Mouse (Mus musculus) heart, adult 2 months (tissue): Measurements from ENCODE around the gene 4930562C15Rik.

Experiments used
- CTCF ChIP-seq: fragments of 200-600 bp; IDR thresholded peaks from 2 replicates; pipeline ENCODE4 v1.8.1; 2022; ENCODE audit warnings: antibody characterized with exemption, mild to moderate bottlenecking, moderate library complexity
- POLR2A ChIP-seq: fragments of 200-500 bp; IDR thresholded peaks from 2 replicates; pipeline ENCODE4 v1.6.1; 2011; ENCODE audit warnings: mild to moderate bottlenecking, low read depth, low read length, control low read depth; ENCODE audit not compliant: insufficient read depth

GRCm38 (mm10) chr16:4892171-4892570 lies 57.0 kb downstream of the 4930562C15Rik start:
- TF ChIP-seq CTCF = no peak
- TF ChIP-seq POLR2A = no peak
